Mouse (Mus musculus) embryonic facial prominence, embryonic 12.5 days (tissue): ENCODE measurements around the gene Adamts17. TPM values are rescaled to one million over a fixed set of nuclear protein-coding genes. Genes with fewer than 3 reads are reported as not detected.

Source experiments
- ATAC-seq: fragments of 200-750 bp; cut with Nextera tagmentation; 2 replicates; pipeline ENCODE4 v1.8.0; 2017; ENCODE audit not compliant: insufficient number of reproducible peaks, insufficient read depth, low FRiP score, low TSS enrichment
- H3K27ac ChIP-seq: fragments of 300-500 bp; sonication (generic); 2 replicates; pipeline ENCODE4 v1.5.1; 2016; ENCODE audit warnings: mild to moderate bottlenecking
- H3K27me3 ChIP-seq: fragments of 300-500 bp; sonication (generic); 2 replicates; pipeline ENCODE4 v1.6.1; 2016; ENCODE audit warnings: mild to moderate bottlenecking, moderate library complexity
- H3K36me3 ChIP-seq: fragments of 300-500 bp; sonication (generic); 2 replicates; pipeline ENCODE4 v1.6.1; 2016; ENCODE audit warnings: mild to moderate bottlenecking
- H3K4me1 ChIP-seq: fragments of 300-500 bp; sonication (generic); 2 replicates; pipeline ENCODE4 v1.6.1; 2016
- H3K4me2 ChIP-seq: fragments of 300-500 bp; sonication (generic); replicated peaks from 2 replicates; pipeline ENCODE4 v1.6.1; 2016; ENCODE audit warnings: mild to moderate bottlenecking, moderate library complexity
- H3K4me3 ChIP-seq: fragments of 300-500 bp; sonication (generic); 2 replicates; pipeline ENCODE4 v1.5.1; 2016; ENCODE audit warnings: mild to moderate bottlenecking
- H3K9ac ChIP-seq: fragments of 300-500 bp; sonication (generic); 2 replicates; pipeline ENCODE4 v1.6.1; 2016; ENCODE audit warnings: mild to moderate bottlenecking, moderate library complexity
- H3K9me3 ChIP-seq: fragments of 300-500 bp; sonication (generic); 2 replicates; pipeline ENCODE4 v1.6.1; 2016; ENCODE audit warnings: mild to moderate bottlenecking, moderate library complexity
- WGBS: fragments of 180-500 bp; shearing (Covaris S2); methylation state at CpG from one replicate; pipeline ENCODE4 v1.1.7; 2016; 5-methylcytosine and 5-hydroxymethylcytosine counted together
- polyA plus RNA-seq: library from polyadenylated mRNA; unstranded; fragments of >200 nt; fragmentation: Nextera tagmentation; extraction: Ambion mirVana; gene quantifications from 2 replicates; pipeline ENCODE4 v1.2.1, GENCODE M21; 2016

Gene Adamts17
- polyA plus RNA-seq, 1 experiment from 2014 or later = 13.8 TPM

DNA sequence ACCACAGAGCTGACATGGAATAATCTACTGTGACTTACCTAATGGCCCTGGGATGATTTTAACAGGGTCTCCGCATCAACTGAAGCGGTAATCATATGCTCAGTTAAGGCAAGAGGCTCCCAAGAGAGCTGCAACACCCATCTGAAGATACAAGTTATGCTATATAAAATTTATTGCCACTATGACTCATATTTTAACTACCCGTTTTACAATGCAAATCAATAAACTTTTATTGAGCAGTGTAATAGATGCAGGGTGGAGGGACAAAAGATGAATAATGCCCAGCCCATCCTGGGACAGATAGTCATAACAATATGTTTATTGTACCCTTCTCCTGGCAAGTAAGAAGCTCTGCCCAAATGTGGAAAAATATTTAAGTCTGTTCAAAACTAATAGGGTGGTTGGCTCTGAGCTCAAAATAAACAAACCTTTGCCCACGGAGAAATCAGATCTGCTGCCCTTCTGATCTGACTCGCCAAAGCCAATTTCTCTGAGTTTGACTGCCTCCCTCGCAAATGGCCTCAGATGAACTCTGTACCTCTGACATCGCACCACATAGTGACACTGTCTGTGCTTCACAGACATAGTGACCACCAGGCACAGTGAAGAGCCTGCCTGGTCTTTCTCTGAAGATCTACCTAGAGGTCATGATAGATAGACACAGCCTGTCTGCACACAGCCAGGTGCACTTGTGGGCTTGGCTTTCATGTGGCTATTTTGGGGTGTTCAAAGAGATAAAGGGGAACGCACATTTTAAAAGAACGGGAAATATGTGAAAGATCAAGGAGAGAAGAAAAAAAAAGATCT lies 329.4 kb downstream of the Adamts17 start:
- Histone ChIP-seq H3K36me3 (no peaks in the 10 kb centered on the region), H3K27me3 (no peaks in the 10 kb centered on the region), H3K4me2 (no peak overlapping the region), H3K27ac (no peak overlapping the region), H3K9ac (no peak overlapping the region), H3K9me3 (no peaks in the 10 kb centered on the region), H3K4me1 (no peaks in the 10 kb centered on the region), H3K4me3 (no peak overlapping the region)
- 69% methylated on average over 9 of the region's 9 CpGs for WGBS
- no peak for ATAC-seq

DNA sequence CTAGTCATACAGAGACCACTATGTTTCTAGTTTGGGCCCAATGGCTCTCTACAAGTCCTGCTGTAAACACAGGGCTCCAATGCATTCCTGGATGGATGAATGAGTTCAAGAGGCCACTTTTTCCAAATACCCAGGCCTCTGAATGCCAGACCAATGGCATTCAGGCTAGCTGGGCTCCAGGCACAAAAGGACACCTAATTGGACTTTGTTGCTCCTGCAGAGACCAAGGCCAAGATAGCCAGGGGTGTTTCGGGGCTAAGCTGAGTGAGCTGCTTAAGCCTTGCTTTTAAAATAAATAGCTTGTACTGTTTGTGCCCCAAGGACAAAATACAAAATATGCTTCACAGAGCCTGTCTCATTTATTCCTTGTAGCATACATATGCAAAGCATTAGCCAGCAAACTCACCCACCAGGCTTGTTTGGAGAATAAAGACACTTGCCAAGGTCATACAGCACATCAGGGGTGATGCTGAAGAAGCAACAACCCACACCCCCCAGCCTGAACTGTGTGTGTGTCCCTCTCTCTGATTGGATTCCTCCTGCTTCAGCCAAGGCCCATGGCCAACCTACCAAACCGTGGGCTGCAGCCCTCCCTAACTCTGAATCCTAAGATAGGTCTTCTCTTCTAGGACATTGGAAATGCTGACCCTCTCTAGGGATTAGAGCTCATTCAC lies 334.1 kb downstream of the Adamts17 start:
- no peaks in the 10 kb centered on the region for H3K27me3 ChIP-seq
- H3K36me3 ChIP-seq = no peaks in the 10 kb centered on the region
- no peak overlapping the region for H3K4me3 ChIP-seq
- H3K9ac ChIP-seq = no peak overlapping the region
- H3K9me3 ChIP-seq = no peaks in the 10 kb centered on the region
- H3K27ac ChIP-seq = no peak overlapping the region
- no peaks in the 10 kb centered on the region for H3K4me1 ChIP-seq
- no peak for ATAC-seq
- H3K4me2 ChIP-seq = no peak overlapping the region
- WGBS = 77% methylated on average over 2 of the region's 2 CpGs

DNA sequence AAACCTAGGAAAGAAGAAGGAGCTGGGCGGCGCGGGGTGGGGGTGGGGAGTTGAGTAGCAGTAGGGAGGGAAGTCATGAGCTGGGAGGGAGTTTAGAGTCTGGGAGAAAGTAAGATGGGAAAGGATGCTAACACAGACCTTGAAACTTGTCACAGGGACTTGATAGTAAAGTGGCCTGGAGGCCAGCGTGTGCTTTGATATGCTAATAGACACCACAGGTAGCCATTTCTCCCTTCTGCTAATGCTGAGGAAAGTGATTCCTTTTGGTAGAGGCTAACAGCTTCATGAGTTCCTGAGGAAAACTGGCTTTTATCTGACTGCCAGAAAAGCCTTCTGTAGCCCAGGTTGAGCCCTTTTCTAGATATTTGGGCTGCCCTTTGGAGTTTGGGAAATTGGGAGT lies 344.3 kb downstream of the Adamts17 start:
- Histone ChIP-seq H3K4me2 (no peak overlapping the region), H3K4me1 (no peaks in the 10 kb centered on the region), H3K4me3 (no peak overlapping the region), H3K27me3 (no peaks in the 10 kb centered on the region), H3K36me3 (no peaks in the 10 kb centered on the region), H3K27ac (no peak overlapping the region), H3K9me3 (no peaks in the 10 kb centered on the region), H3K9ac (no peak overlapping the region)
- 15% methylated on average over 4 of the region's 4 CpGs for WGBS
- ATAC-seq = no peak

GRCm38 (mm10) chr7:67199412-67199811 lies 359.9 kb downstream of the Adamts17 start:
- H3K9ac ChIP-seq = no peak overlapping the region
- no peaks in the 10 kb centered on the region for H3K27me3 ChIP-seq
- H3K27ac ChIP-seq = no peak overlapping the region
- H3K9me3 ChIP-seq = no peaks in the 10 kb centered on the region
- no peaks in the 10 kb centered on the region for H3K4me1 ChIP-seq
- H3K4me2 ChIP-seq = no peak overlapping the region; the same call in 1 of the 2 replicates
- no peaks in the 10 kb centered on the region for H3K36me3 ChIP-seq
- H3K4me3 ChIP-seq = no peak overlapping the region
- ATAC-seq = no peak
- WGBS = 22% methylated on average over 10 of the region's 10 CpGs

Other genes with a start within 250 kb of the Adamts17 start
- 18.7 and 18.8 TPM in 2 replicates for gene Asb7, start 150.1 kb upstream of the Adamts17 start, polyA plus RNA-seq
- gene Lins1, start 149.8 kb upstream of the Adamts17 start, polyA plus RNA-seq = 26.9 and 27.8 TPM in 2 replicates
- gene Cers3, start 96.2 kb upstream of the Adamts17 start, polyA plus RNA-seq = 3.2 and 4.0 TPM in 2 replicates